Mouse (Mus musculus): ENCODE results near the gene Zfp644. TPM values are rescaled to one million over a fixed set of nuclear protein-coding genes. Genes with fewer than 3 reads are reported as not detected.
"Not testable (repeated sequence)": the region's sequence is repeated elsewhere in the genome, so short reads cannot be mapped to it uniquely, and the experiment has no call there.

Zfp644 gene
- polyA plus RNA-seq, 1 experiment from 2014 or later: 44.4 TPM

GRCm38 (mm10) chr5:106679659-106680058 lies 17.4 kb downstream of the Zfp644 start:
- Histone ChIP-seq H3K4me1 (replicated peaks; ENCODE audit: control insufficient read depth, insufficient read depth, low read length) (peaks cover 16% of the 10 kb centered on the region), H3K9ac (ENCODE audit: low read depth, low read length) (no peak overlapping the region), H3K9me3 (ENCODE audit: control insufficient read depth, low read length) (no peaks in the 10 kb centered on the region), H3K27me3 (replicated peaks; ENCODE audit: control insufficient read depth, insufficient read depth, low read length) (no peaks in the 10 kb centered on the region), H3K36me3 (ENCODE audit: control insufficient read depth, insufficient read depth, low read length) (peaks cover 6% of the 10 kb centered on the region; the same call in 1 of the 2 replicates), H3K27ac (ENCODE audit: low read depth, low read length) (no peak overlapping the region), H3K4me2 (no peak overlapping the region), H3K4me3 (ENCODE audit: low read depth, low read length) (no peak overlapping the region)
- ATAC-seq (replicated peaks; ENCODE audit: low FRiP score): no peak; the same call in 1 of the 2 replicates
- 44% methylated on average over 1 of the region's 1 CpGs for WGBS
- DNase-seq (ENCODE audit: low spot score): no peak

GRCm38 (mm10) chr5:106678823-106679222 lies 18.3 kb downstream of the Zfp644 start:
- not testable (repeated sequence) for H3K9me3 ChIP-seq (ENCODE audit: control insufficient read depth, low read length); H3K9ac ChIP-seq (ENCODE audit: low read depth, low read length); H3K27ac ChIP-seq (ENCODE audit: low read depth, low read length); H3K4me3 ChIP-seq (ENCODE audit: low read depth, low read length); DNase-seq (ENCODE audit: low spot score); H3K4me2 ChIP-seq; H3K36me3 ChIP-seq (ENCODE audit: control insufficient read depth, insufficient read depth, low read length); H3K27me3 ChIP-seq (replicated peaks; ENCODE audit: control insufficient read depth, insufficient read depth, low read length)
- H3K4me1 ChIP-seq (replicated peaks; ENCODE audit: control insufficient read depth, insufficient read depth, low read length): peaks cover 16% of the 10 kb centered on the region
- 28% methylated on average over 1 of the region's 1 CpGs for WGBS
- ATAC-seq (replicated peaks; ENCODE audit: low FRiP score): peak; percentile 50; the same call in 1 of the 2 replicates

- 78% methylated on average over 9 of the region's 9 CpGs for WGBS
- no peak overlapping the region for H3K4me2 ChIP-seq
- H3K36me3 ChIP-seq (ENCODE audit: control insufficient read depth, insufficient read depth, low read length): peaks cover 4% of the 10 kb centered on the region; the same call in 1 of the 2 replicates
- H3K4me1 ChIP-seq (replicated peaks; ENCODE audit: control insufficient read depth, insufficient read depth, low read length): peaks cover 15% of the 10 kb centered on the region
- no peak overlapping the region for H3K9ac ChIP-seq (ENCODE audit: low read depth, low read length)
- no peak overlapping the region for H3K27ac ChIP-seq (ENCODE audit: low read depth, low read length)
- H3K9me3 ChIP-seq (ENCODE audit: control insufficient read depth, low read length): no peaks in the 10 kb centered on the region
- DNase-seq (ENCODE audit: low spot score) (no peak), ATAC-seq (replicated peaks; ENCODE audit: low FRiP score) (no peak)
- H3K4me3 ChIP-seq (ENCODE audit: low read depth, low read length): no peak overlapping the region
- H3K27me3 ChIP-seq (replicated peaks; ENCODE audit: control insufficient read depth, insufficient read depth, low read length): no peaks in the 10 kb centered on the region
Observed at GRCm38 (mm10) chr5:106676784-106677183, 20.3 kb downstream of the Zfp644 start.

- Histone ChIP-seq H3K9ac (ENCODE audit: low read depth, low read length) (no peak overlapping the region), H3K36me3 (ENCODE audit: control insufficient read depth, insufficient read depth, low read length) (peaks cover 14% of the 10 kb centered on the region; the same call in 1 of the 2 replicates), H3K27ac (ENCODE audit: low read depth, low read length) (no peak overlapping the region), H3K9me3 (ENCODE audit: control insufficient read depth, low read length) (no peaks in the 10 kb centered on the region), H3K4me2 (no peak overlapping the region), H3K27me3 (replicated peaks; ENCODE audit: control insufficient read depth, insufficient read depth, low read length) (no peaks in the 10 kb centered on the region), H3K4me3 (ENCODE audit: low read depth, low read length) (no peak overlapping the region), H3K4me1 (replicated peaks; ENCODE audit: control insufficient read depth, insufficient read depth, low read length) (0 out of 2 replicates have a peak, but pooled peaks cover 4% of the 10 kb centered on the region)
- DNase-seq (ENCODE audit: low spot score): no peak
- no peak for ATAC-seq (replicated peaks; ENCODE audit: low FRiP score)
Observed at GRCm38 (mm10) chr5:106672597-106672996, 24.5 kb downstream of the Zfp644 start.

GRCm38 (mm10) chr5:106671893-106672292 lies 25.2 kb downstream of the Zfp644 start:
- WGBS: 68% methylated on average over 3 of the region's 3 CpGs
- Histone ChIP-seq H3K27ac (ENCODE audit: low read depth, low read length) (no peak overlapping the region), H3K4me2 (no peak overlapping the region), H3K9me3 (ENCODE audit: control insufficient read depth, low read length) (no peaks in the 10 kb centered on the region), H3K27me3 (replicated peaks; ENCODE audit: control insufficient read depth, insufficient read depth, low read length) (no peaks in the 10 kb centered on the region), H3K36me3 (ENCODE audit: control insufficient read depth, insufficient read depth, low read length) (peaks cover 14% of the 10 kb centered on the region; the same call in 1 of the 2 replicates), H3K9ac (ENCODE audit: low read depth, low read length) (no peak overlapping the region), H3K4me3 (ENCODE audit: low read depth, low read length) (no peak overlapping the region), H3K4me1 (replicated peaks; ENCODE audit: control insufficient read depth, insufficient read depth, low read length) (0 out of 2 replicates have a peak, but pooled peaks cover 4% of the 10 kb centered on the region)
- ATAC-seq (replicated peaks; ENCODE audit: low FRiP score): no peak
- no peak for DNase-seq (ENCODE audit: low spot score)

- no peak overlapping the region for H3K9ac ChIP-seq (ENCODE audit: low read depth, low read length)
- no peak overlapping the region for H3K4me3 ChIP-seq (ENCODE audit: low read depth, low read length)
- peak overlapping the region; percentile 18; the same call in 1 of the 2 replicates for H3K4me2 ChIP-seq
- H3K27ac ChIP-seq (ENCODE audit: low read depth, low read length): no peak overlapping the region
- H3K9me3 ChIP-seq (ENCODE audit: control insufficient read depth, low read length): no peaks in the 10 kb centered on the region
- ATAC-seq (replicated peaks; ENCODE audit: low FRiP score): peak; percentile 97
- peaks cover 10% of the 10 kb centered on the region for H3K36me3 ChIP-seq (ENCODE audit: control insufficient read depth, insufficient read depth, low read length)
- no peaks in the 10 kb centered on the region for H3K27me3 ChIP-seq (replicated peaks; ENCODE audit: control insufficient read depth, insufficient read depth, low read length)
- DNase-seq (ENCODE audit: low spot score): no peak
- no peaks in the 10 kb centered on the region; the same call in 1 of the 2 replicates for H3K4me1 ChIP-seq (replicated peaks; ENCODE audit: control insufficient read depth, insufficient read depth, low read length)
- WGBS: 57% methylated on average over 4 of the region's 4 CpGs
Observed at GRCm38 (mm10) chr5:106664910-106665309, 32.2 kb downstream of the Zfp644 start.

- peaks cover 4% of the 10 kb centered on the region for H3K36me3 ChIP-seq (ENCODE audit: control insufficient read depth, insufficient read depth, low read length)
- DNase-seq (ENCODE audit: low spot score): no peak
- no peak overlapping the region for H3K27ac ChIP-seq (ENCODE audit: low read depth, low read length)
- no peak overlapping the region for H3K4me3 ChIP-seq (ENCODE audit: low read depth, low read length)
- no peaks in the 10 kb centered on the region; the same call in 1 of the 2 replicates for H3K4me1 ChIP-seq (replicated peaks; ENCODE audit: control insufficient read depth, insufficient read depth, low read length)
- H3K9me3 ChIP-seq (ENCODE audit: control insufficient read depth, low read length): no peaks in the 10 kb centered on the region
- no peak overlapping the region for H3K4me2 ChIP-seq
- 42% methylated on average over 1 of the region's 1 CpGs for WGBS
- ATAC-seq (replicated peaks; ENCODE audit: low FRiP score): no peak
- H3K9ac ChIP-seq (ENCODE audit: low read depth, low read length): no peak overlapping the region
- H3K27me3 ChIP-seq (replicated peaks; ENCODE audit: control insufficient read depth, insufficient read depth, low read length): no peaks in the 10 kb centered on the region
Observed at GRCm38 (mm10) chr5:106660867-106661266, 36.2 kb downstream of the Zfp644 start.

- H3K36me3 ChIP-seq (ENCODE audit: control insufficient read depth, insufficient read depth, low read length): peaks cover 8% of the 10 kb centered on the region; the same call in 1 of the 2 replicates
- no peak; the same call in 1 of the 2 replicates for ATAC-seq (replicated peaks; ENCODE audit: low FRiP score)
- WGBS: 87% methylated on average over 3 of the region's 3 CpGs
Observed at GRCm38 (mm10) chr5:106652790-106653328, 44.2 kb downstream of the Zfp644 start.

GRCm38 (mm10) chr5:106652220-106652753 lies 44.8 kb downstream of the Zfp644 start:
- ATAC-seq (replicated peaks; ENCODE audit: low FRiP score): no peak
- no peaks in the 10 kb centered on the region for H3K27me3 ChIP-seq (replicated peaks; ENCODE audit: control insufficient read depth, insufficient read depth, low read length)
- H3K9me3 ChIP-seq (ENCODE audit: control insufficient read depth, low read length): no peaks in the 10 kb centered on the region
- H3K4me3 ChIP-seq (ENCODE audit: low read depth, low read length): no peak overlapping the region
- H3K9ac ChIP-seq (ENCODE audit: low read depth, low read length): no peak overlapping the region
- peaks cover 6% of the 10 kb centered on the region; the same call in 1 of the 2 replicates for H3K4me1 ChIP-seq (replicated peaks; ENCODE audit: control insufficient read depth, insufficient read depth, low read length)
- H3K36me3 ChIP-seq (ENCODE audit: control insufficient read depth, insufficient read depth, low read length): peaks cover 8% of the 10 kb centered on the region; the same call in 1 of the 2 replicates
- no peak for DNase-seq (ENCODE audit: low spot score)
- H3K4me2 ChIP-seq: no peak overlapping the region
- WGBS: 84% methylated on average over 4 of the region's 4 CpGs
- H3K27ac ChIP-seq (ENCODE audit: low read depth, low read length): no peak overlapping the region

More at GRCm38 (mm10) chr5:106652790-106653328, 44.2 kb downstream of the Zfp644 start:
- DNase-seq (ENCODE audit: low spot score): no peak
- Histone ChIP-seq H3K27me3 (replicated peaks; ENCODE audit: control insufficient read depth, insufficient read depth, low read length) (no peaks in the 10 kb centered on the region), H3K9ac (ENCODE audit: low read depth, low read length) (no peak overlapping the region), H3K4me3 (ENCODE audit: low read depth, low read length) (no peak overlapping the region), H3K9me3 (ENCODE audit: control insufficient read depth, low read length) (no peaks in the 10 kb centered on the region), H3K27ac (ENCODE audit: low read depth, low read length) (no peak overlapping the region), H3K4me2 (no peak overlapping the region), H3K4me1 (replicated peaks; ENCODE audit: control insufficient read depth, insufficient read depth, low read length) (peaks cover 6% of the 10 kb centered on the region; the same call in 1 of the 2 replicates)

Measured in liver, embryonic 11.5 days (tissue).